Mouse (Mus musculus) CH12.LX (cell line): ENCODE data around the gene Pop7. TPM values are rescaled to one million over a fixed set of nuclear protein-coding genes. Genes with fewer than 3 reads are reported as not detected.

ENCODE experiments used
- DNase-seq: peaks from one replicate; pipeline ENCODE4 v3.0.0-alpha.2; 2013; ENCODE audit errors: extremely low read depth
- H3K27ac ChIP-seq: 2 replicates; pipeline ENCODE4 v1.5.1; 2012; ENCODE audit warnings: low read depth, mild to moderate bottlenecking, control low read depth, moderate library complexity; ENCODE audit not compliant: insufficient read depth
- H3K27me3 ChIP-seq: replicated peaks from 2 replicates; pipeline ENCODE3; 2012; ENCODE audit warnings: inconsistent platforms
- H3K36me3 ChIP-seq, 2 experiments: replicated peaks in 1 of 2; 2 replicates each; pipeline versions ENCODE3 to v1.6.1; 2012; ENCODE audit warnings: inconsistent platforms in 1 of 2, low read length in 1 of 2, mild to moderate bottlenecking in 1 of 2, mixed read lengths in 1 of 2, moderate library complexity in 1 of 2; ENCODE audit not compliant: control insufficient read depth in 1 of 2, insufficient read depth in 1 of 2
- H3K4me1 ChIP-seq, 2 experiments: 2 replicates each; pipeline ENCODE4 v1.6.1; 2012; ENCODE audit warnings: inconsistent platforms in 1 of 2, moderate library complexity in 1 of 2; ENCODE audit not compliant: insufficient read depth in 2 of 2, control insufficient read depth in 1 of 2
- H3K4me2 ChIP-seq: 2 replicates; pipeline ENCODE4 v1.6.1; 2012; ENCODE audit warnings: low read depth, mild to moderate bottlenecking, control low read depth; ENCODE audit not compliant: poor library complexity, insufficient read depth, severe bottlenecking
- H3K4me3 ChIP-seq, 3 experiments: fragments of 150-350 bp in 1 of 3; sonication (generic) in 1 of 3; replicated peaks in 1 of 3; 2 replicates each; pipeline versions ENCODE3 to v1.5.1; 2011 to 2012; ENCODE audit warnings: low read depth in 2 of 3, low read length in 2 of 3, mild to moderate bottlenecking in 2 of 3, moderate library complexity in 2 of 3, control low read depth in 1 of 3, improper control_type of control experiment in 1 of 3, inconsistent platforms in 1 of 3, mixed read lengths in 1 of 3; ENCODE audit not compliant: poor library complexity in 1 of 3
- H3K79me2 ChIP-seq: replicated peaks from 2 replicates; pipeline ENCODE4 v1.6.1; 2012; ENCODE audit warnings: mild to moderate bottlenecking, moderate library complexity; ENCODE audit not compliant: control insufficient read depth, poor library complexity, insufficient read depth, severe bottlenecking; ENCODE audit errors: extremely low read depth
- H3K9ac ChIP-seq: 2 replicates; pipeline ENCODE4 v1.6.1; 2012; ENCODE audit warnings: low read depth, mild to moderate bottlenecking, control low read depth, moderate library complexity; ENCODE audit not compliant: insufficient read depth
- H3K9me3 ChIP-seq: replicated peaks from 2 replicates; pipeline ENCODE3; 2012; ENCODE audit warnings: low read length, inconsistent platforms, mixed read lengths
- CHD1 ChIP-seq: IDR thresholded peaks from 2 replicates; pipeline ENCODE4 v1.6.1; 2012; ENCODE audit warnings: low read depth, low read length, improper control_type of control experiment, inconsistent platforms
- CHD2 ChIP-seq: IDR thresholded peaks from 2 replicates; pipeline ENCODE4 v1.6.1; 2011; ENCODE audit warnings: low read length, improper control_type of control experiment
- CTCF ChIP-seq, 2 experiments: IDR thresholded peaks in 1 of 2; conservative IDR thresholded peaks in 1 of 2; 2 replicates each; pipeline ENCODE4 v1.5.1; 2011 to 2012; ENCODE audit warnings: low read depth in 2 of 2, low read length in 2 of 2, improper control_type of control experiment in 1 of 2, inconsistent platforms in 1 of 2, mild to moderate bottlenecking in 1 of 2, moderate library complexity in 1 of 2
- E2F4 ChIP-seq: IDR thresholded peaks from 2 replicates; pipeline ENCODE4 v1.6.1; 2011; ENCODE audit warnings: low read depth, low read length, improper control_type of control experiment; ENCODE audit not compliant: insufficient replicate concordance
- EP300 ChIP-seq: IDR thresholded peaks from 2 replicates; pipeline ENCODE4 v1.6.1; 2011; ENCODE audit warnings: low read length, improper control_type of control experiment
- ETS1 ChIP-seq: conservative IDR thresholded peaks from 2 replicates; pipeline ENCODE4 v1.6.1; 2012; ENCODE audit warnings: low read depth, mild to moderate bottlenecking, inconsistent platforms, low read length, improper control_type of control experiment, moderate library complexity
- GABPA ChIP-seq: IDR thresholded peaks from 2 replicates; pipeline ENCODE4 v1.6.1; 2012; ENCODE audit warnings: low read depth, low read length, improper control_type of control experiment, inconsistent platforms; ENCODE audit not compliant: insufficient replicate concordance
- IRF4 ChIP-seq: IDR thresholded peaks from 2 replicates; pipeline ENCODE4 v1.6.1; 2014; ENCODE audit warnings: low read depth, mild to moderate bottlenecking, inconsistent platforms, low read length, improper control_type of control experiment
- JUND ChIP-seq: conservative IDR thresholded peaks from 2 replicates; pipeline ENCODE4 v1.6.1; 2011; ENCODE audit warnings: low read depth, low read length, improper control_type of control experiment
- KAT2A ChIP-seq: IDR thresholded peaks from 2 replicates; pipeline ENCODE4 v1.6.1; 2012; ENCODE audit warnings: low read length, improper control_type of control experiment, inconsistent platforms; ENCODE audit not compliant: insufficient replicate concordance
- MEF2A ChIP-seq: IDR thresholded peaks from 2 replicates; pipeline ENCODE4 v1.6.1; 2014; ENCODE audit warnings: low read depth, mild to moderate bottlenecking, inconsistent platforms, low read length, improper control_type of control experiment, borderline replicate concordance
- MXI1 ChIP-seq: IDR thresholded peaks from 2 replicates; pipeline ENCODE4 v1.6.1; 2011; ENCODE audit warnings: mild to moderate bottlenecking, low read depth, low read length, improper control_type of control experiment
- MYC ChIP-seq: IDR thresholded peaks from 2 replicates; pipeline ENCODE4 v1.6.1; 2011; ENCODE audit warnings: low read depth, mild to moderate bottlenecking, improper control_type of control experiment, low read length
- NELFE ChIP-seq: IDR thresholded peaks from 2 replicates; pipeline ENCODE4 v1.6.1; 2011; ENCODE audit warnings: low read depth, low read length, improper control_type of control experiment
- NRF1 ChIP-seq: IDR thresholded peaks from 2 replicates; pipeline ENCODE4 v1.6.1; 2014; ENCODE audit warnings: low read depth, mild to moderate bottlenecking, inconsistent platforms, low read length, improper control_type of control experiment, moderate library complexity
- POLR2A ChIP-seq: IDR thresholded peaks from 2 replicates; pipeline ENCODE4 v1.6.1; 2011; ENCODE audit warnings: low read depth, mild to moderate bottlenecking, improper control_type of control experiment, low read length
- POLR2AphosphoS2 ChIP-seq: IDR thresholded peaks from 2 replicates; pipeline ENCODE4 v1.6.1; 2011; ENCODE audit warnings: low read depth, low read length, improper control_type of control experiment
- SMC3 ChIP-seq: IDR thresholded peaks from 2 replicates; pipeline ENCODE4 v1.6.1; 2011; ENCODE audit warnings: low read depth, low read length, improper control_type of control experiment
- TBP ChIP-seq: conservative IDR thresholded peaks from 2 replicates; pipeline ENCODE4 v1.6.1; 2011; ENCODE audit warnings: low read depth, low read length, improper control_type of control experiment
- UBTF ChIP-seq: IDR thresholded peaks from 2 replicates; pipeline ENCODE4 v1.6.1; 2012; ENCODE audit warnings: low read depth, mild to moderate bottlenecking, inconsistent platforms, low read length, improper control_type of control experiment, moderate library complexity
- USF2 ChIP-seq: conservative IDR thresholded peaks from 2 replicates; pipeline ENCODE4 v1.6.1; 2011; ENCODE audit warnings: low read depth, low read length, improper control_type of control experiment
- ZC3H11A ChIP-seq: IDR thresholded peaks from 2 replicates; pipeline ENCODE4 v1.6.1; 2012; ENCODE audit warnings: low read depth, mild to moderate bottlenecking, inconsistent platforms, low read length, improper control_type of control experiment
- ZKSCAN1 ChIP-seq: IDR thresholded peaks from 2 replicates; pipeline ENCODE4 v1.6.1; 2012; ENCODE audit warnings: low read depth, inconsistent platforms, low read length, improper control_type of control experiment, borderline replicate concordance
- ZNF384 ChIP-seq: IDR thresholded peaks from 2 replicates; pipeline ENCODE4 v1.6.1; 2012; ENCODE audit warnings: low read depth, low read length, improper control_type of control experiment, inconsistent platforms
- dilution Hi-C: fragments of 300-500 bp; cut with MboI; formaldehyde crosslinking; loops from 2 replicates; pipeline ENCODE4 v1.14.3; 2020; ENCODE audit warnings: low sequenced_read_pairs; ENCODE audit not compliant: extremely low pct_unique_long_range_greater_than_20kb, extremely low pct_ligation_motif_present
- in situ Hi-C: fragments of 300-500 bp; cut with MboI; formaldehyde crosslinking; loops from 3 replicates; pipeline ENCODE4 v1.14.3; 2019; ENCODE audit warnings: low sequenced_read_pairs, low pct_ligation_motif_present, low pct_unique_long_range_greater_than_20kb, mixed read lengths
- polyA plus RNA-seq: library from polyadenylated mRNA; unstranded; fragments of >175 nt; gene quantifications from 2 replicates; pipeline ENCODE4 v1.2.1, GENCODE M21; 2012; ENCODE audit warnings: low read depth; ENCODE audit not compliant: insufficient read length
- total RNA-seq, 2 experiments: library from RNA; depleted of rRNA; stranded (reverse); fragments of 300-350 nt in 1 of 2; fragments of >200 nt in 1 of 2; gene quantifications; 2 replicates each; pipeline ENCODE4 v1.2.3; 2012 to 2014

The Pop7 gene
- total and polyA plus RNA-seq, 3 experiments, result 35.0 to 44.2 (median 38.5) TPM

GRCm38 (mm10) chr5:137472252-137472904 is 29.9 kb downstream of the Pop7 start:
- Histone ChIP-seq H3K36me3 (no peaks in the 10 kb centered on the region), H3K27me3 (peaks cover 90% of the 10 kb centered on the region)
- TF ChIP-seq IRF4 (no peak), UBTF (no peak), CHD1 (no peak), ETS1 (no peak), TBP (no peak), ZNF384 (no peak), E2F4 (no peak), MYC (no peak), NRF1 (no peak), JUND (no peak), GABPA (no peak), SMC3 (no peak), POLR2AphosphoS2 (no peak), KAT2A (no peak), USF2 (no peak), ZKSCAN1 (no peak), ZC3H11A (no peak), CTCF (conservative IDR thresholded peaks at IDR 0.05 in 1 of 2, IDR thresholded peaks at IDR 0.05 in 1 of 2; ENCODE audit: low read depth in 2 of 2, low read length in 2 of 2) (no peak)

GRCm38 (mm10) chr5:137466946-137467345 is 35.4 kb downstream of the Pop7 start:
- in situ Hi-C loops, result no loop called here
- H3K79me2 ChIP-seq, result no peaks in the 10 kb centered on the region
- no peak overlapping the region for H3K4me2 ChIP-seq
- DNase-seq, result no peak
- TF ChIP-seq NELFE (no peak), CHD2 (no peak), EP300 (no peak), ZC3H11A (no peak), IRF4 (no peak), POLR2A (no peak), MXI1 (no peak), MEF2A (no peak), ETS1 (no peak), SMC3 (no peak), MYC (no peak)
- no peaks in the 10 kb centered on the region for H3K36me3 ChIP-seq
- H3K9me3 ChIP-seq, result peaks cover 8% of the 10 kb centered on the region
- peaks cover 72% of the 10 kb centered on the region for H3K27me3 ChIP-seq
- H3K9ac ChIP-seq, result no peak overlapping the region
- H3K4me3 ChIP-seq, result no peak overlapping the region
- dilution Hi-C loops, result no loop called here
- H3K4me1 ChIP-seq, result peaks cover 0 to 4% of the 10 kb centered on the region in 2 experiments; a peak in 1 of 4 replicates
- H3K27ac ChIP-seq, result no peak overlapping the region

More at GRCm38 (mm10) chr5:137472252-137472904, 29.9 kb downstream of the Pop7 start:
- no peaks in the 10 kb centered on the region for H3K9me3 ChIP-seq
- H3K79me2 ChIP-seq, result no peaks in the 10 kb centered on the region
- no peak overlapping the region for H3K4me3 ChIP-seq
- no peak for DNase-seq
- peaks cover 0 to 4% of the 10 kb centered on the region in 2 experiments; a peak in 1 of 4 replicates for H3K4me1 ChIP-seq
- H3K9ac ChIP-seq, result no peak overlapping the region
- no peak overlapping the region for H3K27ac ChIP-seq
- dilution Hi-C loops (no loop called here), in situ Hi-C loops (no loop called here)
- H3K4me2 ChIP-seq, result no peak overlapping the region
